Mouse (Mus musculus) adrenal gland, postnatal 10 days (tissue): ENCODE results near the gene Synj1. TPM values are rescaled to one million over a fixed set of nuclear protein-coding genes. Genes with fewer than 3 reads are reported as not detected.

Experiments used
- DNase-seq: peaks from one replicate; pipeline ENCODE4 v3.0.0; 2021; ENCODE audit warnings: mixed read lengths
- microRNA-seq: library from miRNA; unstranded; fragments of <30 nt; microRNA quantifications from one replicate; pipeline ENCODE4 v1.2.0, GENCODE M21; 2021
- total RNA-seq, 2 experiments: library from RNA; stranded (reverse); gene quantifications; 2 replicates each; pipeline ENCODE4 v1.2.3; 2021

Gene Synj1
- total RNA-seq, 2 experiments from 2014 or later = 30.1 to 30.2 TPM

DNA sequence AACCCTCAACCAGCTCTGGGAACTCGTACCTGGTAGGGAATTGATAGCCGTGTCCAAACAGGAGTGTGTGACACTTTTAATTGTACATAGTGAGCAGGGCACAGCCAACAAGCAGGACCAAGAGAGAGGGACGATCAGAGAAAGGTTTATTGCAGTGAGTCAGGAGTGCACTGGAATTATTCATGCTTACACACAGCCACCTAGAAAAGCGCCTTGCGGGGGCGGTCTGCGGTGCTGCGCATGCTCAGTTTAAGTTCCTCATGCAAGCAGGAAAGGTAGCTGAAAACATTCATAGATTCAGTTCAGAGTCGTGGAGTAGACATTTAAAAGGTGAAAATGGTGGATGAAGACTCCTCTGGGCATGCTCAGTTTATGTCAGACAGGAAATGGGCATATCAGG lies 120.4 kb downstream of the Synj1 start:
- no peak for DNase-seq

Small RNAs within 50 kb of the gene (microRNA-seq; reads per million reads assigned to microRNA genes)
- gene Gm22933 = not detected

Other genes with a start within 250 kb of the Synj1 start
- gene Urb1, start 200.9 kb downstream of the Synj1 start, total RNA-seq = 10 to 100 TPM; 11.9 to 14.3 TPM
- 1 to 10 TPM; 4.3 to 4.5 TPM for gene Eva1c, start 184.6 kb downstream of the Synj1 start, total RNA-seq
- 10 to 100 TPM; 30.6 to 31.6 TPM for gene Cfap298, start 76.2 kb downstream of the Synj1 start, total RNA-seq
- gene Paxbp1, start 33.2 kb upstream of the Synj1 start, total RNA-seq = 10 to 100 TPM; 35.3 to 55.6 TPM
- under 1 TPM; 0.12 to 0.15 TPM for gene 4932438H23Rik, start 83.8 kb upstream of the Synj1 start, total RNA-seq
- not detected for gene Olig2, start 214.1 kb upstream of the Synj1 start, total RNA-seq